Mouse (Mus musculus) E14TG2a.4 (cell line): ENCODE results near the gene Frg2f1.

Source experiments
- H3K27me3 ChIP-seq: 2 replicates; pipeline ENCODE4 v1.6.1; 2014; ENCODE audit warnings: low read length, control low read depth; ENCODE audit not compliant: insufficient read depth
- H3K36me3 ChIP-seq: 2 replicates; pipeline ENCODE4 v1.6.1; 2014; ENCODE audit warnings: low read length, control low read depth; ENCODE audit not compliant: insufficient read depth
- H3K4me1 ChIP-seq: replicated peaks from 2 replicates; pipeline ENCODE4 v1.6.1; 2014; ENCODE audit warnings: low read depth, low read length, control low read depth
- H3K4me3 ChIP-seq: replicated peaks from 2 replicates; pipeline ENCODE4 v1.5.1; 2014; ENCODE audit warnings: mild to moderate bottlenecking, low read length
- H3K9me3 ChIP-seq: 2 replicates; pipeline ENCODE4 v1.6.1; 2014; ENCODE audit warnings: low read length, control low read depth
- CTCF ChIP-seq: conservative IDR thresholded peaks from 2 replicates; pipeline ENCODE4 v1.5.1; 2014; ENCODE audit warnings: low read length
- NANOG ChIP-seq: IDR thresholded peaks from 2 replicates; pipeline ENCODE4 v1.6.1; 2014; ENCODE audit warnings: borderline replicate concordance, low read length, mixed read lengths
- POU5F1 ChIP-seq: IDR thresholded peaks from 2 replicates; pipeline ENCODE4 v1.6.1; 2014; ENCODE audit warnings: low read length, borderline replicate concordance

Frg2f1 gene

DNA sequence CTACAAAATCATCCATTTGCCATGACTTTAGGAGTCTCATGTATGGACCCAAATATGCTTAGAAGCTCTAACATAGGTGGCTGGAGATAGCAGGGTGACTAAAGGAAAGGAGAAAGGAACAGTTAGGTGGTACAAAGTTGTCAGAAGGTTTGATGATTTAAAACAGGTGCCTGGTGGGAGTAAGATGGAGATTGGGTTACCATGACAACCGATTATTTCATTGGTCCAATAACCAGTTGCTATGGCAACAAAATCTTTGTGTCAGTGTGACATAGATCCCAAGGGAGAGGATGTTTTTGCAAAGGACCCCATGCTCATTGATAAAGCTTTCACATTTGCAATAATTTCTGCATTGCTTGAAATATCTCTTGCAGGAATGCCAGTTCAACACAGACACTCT is 15.3 kb downstream of the Frg2f1 start:
- Histone ChIP-seq H3K36me3 (no peaks in the 10 kb centered on the region), H3K4me1 (no peaks in the 10 kb centered on the region), H3K27me3 (peaks cover 28% of the 10 kb centered on the region), H3K4me3 (no peak overlapping the region), H3K9me3 (no peaks in the 10 kb centered on the region)
- no peak for TF ChIP-seq CTCF
- TF ChIP-seq POU5F1 = no peak
- TF ChIP-seq NANOG = no peak

GRCm38 (mm10) chr4:119523575-119523974 is 15.8 kb downstream of the Frg2f1 start:
- TF ChIP-seq NANOG (no peak), POU5F1 (no peak), CTCF (no peak)
- Histone ChIP-seq H3K4me3 (no peak overlapping the region), H3K9me3 (no peaks in the 10 kb centered on the region), H3K27me3 (peaks cover 28% of the 10 kb centered on the region), H3K4me1 (no peaks in the 10 kb centered on the region), H3K36me3 (no peaks in the 10 kb centered on the region)

GRCm38 (mm10) chr4:119512731-119513141 is 26.6 kb downstream of the Frg2f1 start:
- Histone ChIP-seq H3K9me3 (no peaks in the 10 kb centered on the region), H3K36me3 (no peaks in the 10 kb centered on the region), H3K27me3 (peaks cover 29% of the 10 kb centered on the region), H3K4me3 (no peak overlapping the region), H3K4me1 (peaks cover 12% of the 10 kb centered on the region)
- TF ChIP-seq NANOG = no peak
- TF ChIP-seq CTCF = no peak
- no peak for TF ChIP-seq POU5F1

GRCm38 (mm10) chr4:119511591-119511990 is 27.7 kb downstream of the Frg2f1 start:
- peaks cover 12% of the 10 kb centered on the region for H3K4me1 ChIP-seq
- TF ChIP-seq CTCF (peak; percentile 36; the same call in 1 of the 2 replicates), NANOG (no peak)
- no peaks in the 10 kb centered on the region for H3K9me3 ChIP-seq
- peaks cover 27% of the 10 kb centered on the region for H3K27me3 ChIP-seq
- H3K4me3 ChIP-seq = no peak overlapping the region
- H3K36me3 ChIP-seq = no peaks in the 10 kb centered on the region

GRCm38 (mm10) chr4:119498319-119498848 is 40.9 kb downstream of the Frg2f1 start:
- Histone ChIP-seq H3K27me3 (peaks cover 87% of the 10 kb centered on the region), H3K36me3 (no peaks in the 10 kb centered on the region), H3K4me3 (0 out of 2 replicates have a peak overlapping the region, but pooled peaks have one; percentile 8), H3K9me3 (no peaks in the 10 kb centered on the region), H3K4me1 (peaks cover 33% of the 10 kb centered on the region)
- TF ChIP-seq NANOG (peak; percentile 98), CTCF (no peak), POU5F1 (no peak)

GRCm38 (mm10) chr4:119492933-119493327 is 46.4 kb downstream of the Frg2f1 start:
- TF ChIP-seq NANOG (no peak), POU5F1 (no peak), CTCF (no peak)
- peak overlapping the region; percentile 78 for H3K4me3 ChIP-seq
- no peaks in the 10 kb centered on the region for H3K9me3 ChIP-seq
- peaks cover 65% of the 10 kb centered on the region for H3K27me3 ChIP-seq
- H3K4me1 ChIP-seq = peaks cover 25% of the 10 kb centered on the region
- H3K36me3 ChIP-seq = no peaks in the 10 kb centered on the region

DNA sequence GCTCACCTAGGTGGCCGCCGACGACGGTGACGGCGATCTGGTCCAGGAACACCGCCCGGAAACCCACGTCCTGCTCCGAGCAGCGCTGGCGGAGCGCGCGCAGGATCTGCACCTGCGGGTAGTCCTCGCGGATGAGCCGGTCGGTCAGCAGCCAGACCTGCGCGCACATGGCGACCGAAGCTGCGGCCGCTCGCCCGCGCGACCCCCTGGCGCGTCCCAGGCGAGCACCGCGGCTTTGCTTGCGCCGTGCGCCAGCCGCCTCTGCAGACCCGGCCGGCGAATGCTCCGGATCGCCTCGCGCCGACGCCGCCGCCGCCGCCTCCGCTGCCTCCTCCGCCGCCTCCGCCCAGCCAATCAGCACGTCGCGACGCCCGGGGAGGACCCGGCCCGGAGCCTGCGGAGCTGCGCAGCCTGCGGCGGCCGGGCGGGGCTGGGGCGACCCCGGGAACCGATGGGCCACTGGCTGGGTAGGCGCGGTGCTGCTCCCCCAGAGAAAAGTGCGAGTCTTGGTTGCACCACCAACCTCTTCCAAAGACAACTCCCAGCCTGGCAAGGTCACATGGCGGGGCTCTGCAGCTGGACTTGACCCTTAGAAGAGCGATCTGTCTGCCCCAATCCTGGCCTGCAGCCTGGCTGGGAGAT is 46.9 kb downstream of the Frg2f1 start, which contains the start of gene Rimkla:
Gene Rimkla, minus strand, starts transcription at position 338 of the 642 bp plus-strand sequence.
- Histone ChIP-seq H3K27me3 (peaks cover 66% of the 10 kb centered on the region), H3K36me3 (no peaks in the 10 kb centered on the region)
- TF ChIP-seq POU5F1 (no peak), CTCF (no peak), NANOG (no peak)

DNA sequence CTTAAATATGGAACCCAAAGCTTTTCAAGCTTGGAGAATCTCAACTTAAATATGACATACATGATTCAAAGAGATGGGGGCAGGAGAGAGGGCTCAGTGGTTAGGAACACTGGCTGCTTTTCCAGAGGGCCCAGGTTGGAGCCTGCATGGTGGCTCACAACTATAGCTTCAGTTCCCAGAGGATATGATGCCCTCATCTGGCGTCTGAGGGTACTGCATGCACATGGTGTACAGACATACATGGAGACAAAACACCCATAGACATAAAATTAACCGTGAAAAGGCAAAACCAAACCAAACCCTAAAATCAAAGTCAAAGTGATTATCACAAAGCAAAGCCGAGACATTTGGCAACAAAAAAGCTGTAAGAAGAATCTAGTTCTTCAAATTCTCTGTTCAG is 48.5 kb downstream of the Frg2f1 start:
- no peaks in the 10 kb centered on the region for H3K36me3 ChIP-seq
- H3K4me1 ChIP-seq = peaks cover 16% of the 10 kb centered on the region
- H3K4me3 ChIP-seq = no peak overlapping the region
- H3K27me3 ChIP-seq = peaks cover 57% of the 10 kb centered on the region
- TF ChIP-seq CTCF (peak; percentile 82), NANOG (no peak)
- no peaks in the 10 kb centered on the region for H3K9me3 ChIP-seq

More for the DNA sequence above, 46.9 kb downstream of the Frg2f1 start, which contains the start of gene Rimkla:
- Histone ChIP-seq H3K4me1 (peaks cover 24% of the 10 kb centered on the region), H3K4me3 (peak within 1 kb of the TSS; percentile 78), H3K9me3 (no peaks in the 10 kb centered on the region)

- Histone ChIP-seq H3K9me3 (no peaks in the 10 kb centered on the region), H3K4me1 (peaks cover 25% of the 10 kb centered on the region), H3K4me3 (no peak overlapping the region), H3K36me3 (no peaks in the 10 kb centered on the region), H3K27me3 (peaks cover 49% of the 10 kb centered on the region)
- no peak for TF ChIP-seq CTCF
Observed at GRCm38 (mm10) chr4:119489666-119490065, 49.7 kb downstream of the Frg2f1 start.
